Mouse (Mus musculus) bone marrow macrophage, adult 2 months (primary cell): Measurements from ENCODE around the gene Adamtsl1. TPM values are rescaled to one million over a fixed set of nuclear protein-coding genes. Genes with fewer than 3 reads are reported as not detected.

Source experiments
- H3K27ac ChIP-seq: 2 replicates; pipeline ENCODE4 v1.5.1; 2012; ENCODE audit warnings: low read depth, low read length; ENCODE audit not compliant: insufficient read depth
- H3K4me1 ChIP-seq: 2 replicates; pipeline ENCODE4 v1.6.1; 2012; ENCODE audit warnings: low read length; ENCODE audit not compliant: control insufficient read depth, insufficient read depth
- H3K4me3 ChIP-seq: 2 replicates; pipeline ENCODE4 v1.5.1; 2012; ENCODE audit warnings: mild to moderate bottlenecking, low read length, moderate library complexity; ENCODE audit not compliant: insufficient read depth
- CTCF ChIP-seq: IDR thresholded peaks from 2 replicates; pipeline ENCODE4 v1.5.1; 2012; ENCODE audit warnings: low read depth, mild to moderate bottlenecking, low read length, moderate library complexity
- POLR2A ChIP-seq: IDR thresholded peaks from 2 replicates; pipeline ENCODE4 v1.6.1; 2012; ENCODE audit warnings: mild to moderate bottlenecking, low read depth, low read length, borderline replicate concordance
- polyA plus RNA-seq: library from polyadenylated mRNA; stranded (reverse); fragments of >200 nt; gene quantifications from 2 replicates; pipeline ENCODE4 v1.2.4, GENCODE M21; 2012; ENCODE audit not compliant: missing spikeins, insufficient read depth, insufficient read length

Gene Adamtsl1
- polyA plus RNA-seq, 1 experiment = not detected

DNA sequence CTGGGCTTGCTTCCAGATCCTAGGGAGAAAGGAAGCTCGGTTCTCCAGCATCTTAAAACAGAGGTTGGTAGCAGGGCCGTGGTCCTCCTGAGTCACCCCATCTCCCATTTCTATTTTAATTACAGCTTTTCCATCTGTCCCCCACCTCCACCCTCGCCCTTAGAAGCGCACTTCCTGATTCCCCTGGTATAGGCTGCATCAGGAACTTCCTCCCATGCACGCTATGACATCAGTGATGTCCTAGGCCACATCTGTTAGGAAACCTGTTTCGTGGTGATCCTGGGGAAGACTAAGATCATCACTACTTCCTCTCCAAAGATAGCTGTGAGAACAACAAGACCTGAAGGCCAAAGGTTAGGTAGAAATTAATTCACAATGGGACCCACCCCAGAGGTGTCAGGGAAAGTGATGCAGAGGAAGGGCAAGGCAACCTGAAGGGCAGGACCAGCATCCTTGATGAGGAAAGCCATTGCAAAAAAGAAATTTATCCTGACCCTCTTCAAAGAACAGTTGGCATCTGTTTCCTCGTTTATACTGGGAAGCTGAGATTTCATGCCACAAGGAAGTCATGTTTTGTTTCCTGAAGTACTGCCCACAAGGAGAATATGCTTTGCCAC, 882.8 kb downstream of the Adamtsl1 start:
- TF ChIP-seq POLR2A = no peak
- no peak for TF ChIP-seq CTCF
- no peak overlapping the region for H3K4me3 ChIP-seq
- no peak overlapping the region for H3K27ac ChIP-seq
- no peaks in the 10 kb centered on the region for H3K4me1 ChIP-seq

GRCm38 (mm10) chr4:86397470-86397869, 883.5 kb downstream of the Adamtsl1 start:
- TF ChIP-seq CTCF = no peak
- no peak for TF ChIP-seq POLR2A
- Histone ChIP-seq H3K27ac (no peak overlapping the region), H3K4me1 (no peaks in the 10 kb centered on the region), H3K4me3 (no peak overlapping the region)

DNA sequence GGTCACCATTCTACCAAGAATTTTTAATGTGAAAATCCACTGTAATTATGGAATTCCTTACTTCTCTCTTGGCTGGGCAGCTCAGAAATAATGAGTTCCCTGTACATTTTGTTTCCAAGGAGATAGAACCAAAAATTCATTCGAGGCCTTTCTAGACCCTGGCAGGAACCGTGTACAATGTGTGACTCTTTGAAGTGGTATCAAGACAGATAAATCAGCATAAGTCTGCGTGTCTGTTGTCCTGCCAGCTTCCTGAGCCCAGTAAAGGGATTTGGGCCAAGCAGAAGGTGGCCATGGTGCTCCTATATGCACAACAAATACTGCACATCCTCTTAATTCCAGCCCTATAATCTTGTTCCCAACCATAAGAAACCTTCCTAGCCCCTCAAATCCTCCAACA, 887.1 kb downstream of the Adamtsl1 start:
- no peaks in the 10 kb centered on the region for H3K4me1 ChIP-seq
- H3K27ac ChIP-seq = no peak overlapping the region
- TF ChIP-seq CTCF (no peak), POLR2A (no peak)
- H3K4me3 ChIP-seq = no peak overlapping the region

DNA sequence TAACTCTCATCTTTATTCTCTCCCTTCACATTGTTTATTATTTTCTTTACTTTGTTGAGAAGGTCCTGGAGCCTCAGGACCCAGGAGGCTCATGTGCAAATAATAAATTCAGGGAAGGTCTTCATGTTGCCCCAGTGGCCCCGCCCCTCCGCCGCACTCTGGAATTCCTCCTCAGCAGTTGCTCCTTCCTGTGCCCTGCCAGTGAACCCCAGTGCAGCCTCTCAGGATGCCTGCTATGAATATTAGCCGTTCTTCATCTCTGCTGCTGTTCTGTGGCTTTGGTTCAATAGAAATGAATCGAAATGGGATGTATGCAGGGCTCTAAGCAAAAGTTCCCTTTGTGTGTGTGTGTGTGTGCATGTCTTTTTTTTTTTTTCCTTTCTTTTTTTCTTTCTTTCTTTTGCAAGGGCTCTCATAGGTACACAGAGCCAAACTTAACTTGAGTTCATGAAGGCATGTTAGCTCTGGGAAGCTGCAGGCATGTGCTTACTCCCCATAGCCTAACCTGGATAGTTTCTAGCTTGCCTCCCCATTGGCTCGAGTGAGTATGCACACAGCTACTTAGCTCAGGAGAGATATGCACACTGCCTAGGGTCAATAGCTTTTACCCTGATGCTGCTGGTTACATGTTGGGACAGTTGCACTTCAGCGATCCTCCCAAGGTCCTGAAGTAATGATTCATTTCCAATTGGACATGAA, 892.7 kb downstream of the Adamtsl1 start:
- H3K27ac ChIP-seq = no peak overlapping the region
- TF ChIP-seq POLR2A (no peak), CTCF (no peak)
- H3K4me1 ChIP-seq = no peaks in the 10 kb centered on the region
- H3K4me3 ChIP-seq = no peak overlapping the region

- no peaks in the 10 kb centered on the region for H3K4me1 ChIP-seq
- H3K4me3 ChIP-seq = no peak overlapping the region
- no peak for TF ChIP-seq POLR2A
- TF ChIP-seq CTCF = no peak
- H3K27ac ChIP-seq = no peak overlapping the region
Measured at GRCm38 (mm10) chr4:86407200-86407527, 893.2 kb downstream of the Adamtsl1 start.

- no peaks in the 10 kb centered on the region for H3K4me1 ChIP-seq
- no peak for TF ChIP-seq POLR2A
- TF ChIP-seq CTCF = no peak
- no peak overlapping the region for H3K27ac ChIP-seq
- H3K4me3 ChIP-seq = no peak overlapping the region
Measured at GRCm38 (mm10) chr4:86408421-86408820, 894.4 kb downstream of the Adamtsl1 start.

DNA sequence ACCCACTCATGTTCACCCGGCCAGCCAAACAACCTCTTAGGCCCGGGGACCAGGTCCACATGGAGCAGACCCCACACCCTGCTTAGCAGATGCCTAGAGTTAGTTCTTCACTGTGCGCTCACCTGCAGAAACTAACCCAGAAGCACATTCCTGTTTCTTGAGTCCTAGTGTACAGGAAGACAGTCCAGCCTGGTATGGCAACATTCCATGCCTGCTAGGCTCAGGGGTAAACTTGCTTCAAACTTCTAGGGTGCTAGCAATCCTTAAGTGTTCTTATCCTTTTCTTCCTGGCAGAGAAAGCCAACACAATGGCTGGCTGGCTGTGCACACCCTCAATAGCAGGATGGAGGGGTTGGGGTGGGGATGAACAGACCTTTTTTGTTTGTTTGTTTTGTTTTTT, 897.0 kb downstream of the Adamtsl1 start:
- no peak overlapping the region for H3K27ac ChIP-seq
- no peak for TF ChIP-seq CTCF
- no peak for TF ChIP-seq POLR2A
- H3K4me3 ChIP-seq = no peak overlapping the region

DNA sequence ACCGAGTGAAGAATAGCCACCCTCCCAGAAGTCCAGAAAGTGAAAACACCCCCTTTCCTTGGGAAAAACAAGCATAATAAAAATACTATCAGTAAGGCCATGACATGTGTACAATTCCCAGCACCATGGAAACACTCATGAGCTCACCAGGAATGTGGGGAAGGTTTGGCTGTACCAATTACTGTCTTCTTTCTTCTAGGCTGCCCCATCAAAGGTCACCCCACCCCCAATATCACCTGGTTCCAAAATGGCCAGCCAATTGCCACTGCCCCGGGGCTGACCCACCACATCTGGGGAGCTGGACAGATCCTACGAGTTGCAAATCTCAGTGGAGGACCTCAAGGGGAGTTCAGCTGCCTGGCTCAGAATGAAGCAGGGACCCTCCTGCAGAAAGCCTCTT, 899.4 kb downstream of the Adamtsl1 start:
- no peak overlapping the region for H3K4me3 ChIP-seq
- H3K27ac ChIP-seq = no peak overlapping the region
- no peaks in the 10 kb centered on the region for H3K4me1 ChIP-seq
- TF ChIP-seq CTCF = no peak
- TF ChIP-seq POLR2A = no peak

More for the DNA sequence above, 897.0 kb downstream of the Adamtsl1 start:
- H3K4me1 ChIP-seq = no peaks in the 10 kb centered on the region

DNA sequence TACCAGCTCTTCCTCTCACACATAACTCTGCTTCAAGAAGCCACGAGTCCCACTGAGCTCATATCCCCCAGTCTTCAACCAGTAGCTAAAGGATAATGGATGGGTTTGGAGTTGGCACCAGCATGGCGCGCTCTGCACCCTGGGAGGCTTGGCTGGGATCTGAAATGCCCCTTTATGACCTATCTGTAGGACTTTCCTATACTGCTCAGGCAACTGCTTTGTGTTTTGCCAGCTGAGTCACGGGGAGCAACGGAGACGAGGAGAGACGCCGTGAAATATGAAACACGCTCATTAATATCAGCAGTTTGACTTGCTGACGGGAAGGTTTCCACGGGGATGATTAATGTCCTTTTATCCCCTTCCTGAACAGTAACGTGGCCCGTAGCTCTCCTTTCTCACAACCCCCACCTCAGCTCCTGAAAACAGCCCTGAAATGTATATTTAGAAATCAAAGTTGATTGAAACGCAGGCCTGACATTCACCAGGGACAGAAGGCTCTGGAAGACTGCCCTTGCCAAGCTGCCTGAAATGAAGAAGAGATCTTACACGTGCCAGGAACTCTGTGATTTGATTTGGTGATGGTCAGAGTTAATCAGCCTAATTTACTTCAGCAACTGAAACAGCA, 902.5 kb downstream of the Adamtsl1 start:
- Histone ChIP-seq H3K4me1 (no peaks in the 10 kb centered on the region), H3K27ac (no peak overlapping the region)
- TF ChIP-seq CTCF (no peak), POLR2A (no peak)

GRCm38 (mm10) chr4:86422586-86422985, 908.6 kb downstream of the Adamtsl1 start:
- Histone ChIP-seq H3K4me1 (no peaks in the 10 kb centered on the region), H3K4me3 (no peak overlapping the region), H3K27ac (no peak overlapping the region)
- TF ChIP-seq CTCF (no peak), POLR2A (no peak)

More for the DNA sequence above, 902.5 kb downstream of the Adamtsl1 start:
- H3K4me3 ChIP-seq = no peak overlapping the region
